Mouse (Mus musculus) spleen, adult 2 months (tissue): ENCODE data around the gene Guf1. TPM values are rescaled to one million over a fixed set of nuclear protein-coding genes. Genes with fewer than 3 reads are reported as not detected.
A peak's percentile ranks its signal among the peaks of the same experiment; 100 is the strongest.

Experiments used
- DNase-seq, 2 experiments: peaks; one replicate each; pipeline versions ENCODE4 v3.0.0 to v3.0.0-alpha.2; 2012 to 2021; ENCODE audit warnings: low spot score in 2 of 2, low read depth in 1 of 2
- H3K27ac ChIP-seq: fragments of 200-500 bp; 2 replicates; pipeline ENCODE4 v1.5.1; 2012; ENCODE audit warnings: low read length, inconsistent platforms; ENCODE audit not compliant: insufficient read depth
- H3K27me3 ChIP-seq: fragments of 200-500 bp; 2 replicates; pipeline ENCODE4 v1.6.1; 2012; ENCODE audit warnings: mild to moderate bottlenecking, moderate library complexity, low read length, inconsistent platforms; ENCODE audit not compliant: control insufficient read depth, insufficient read depth
- H3K36me3 ChIP-seq: fragments of 200-500 bp; 2 replicates; pipeline ENCODE4 v1.6.1; 2012; ENCODE audit warnings: mild to moderate bottlenecking, low read length, inconsistent platforms; ENCODE audit not compliant: control insufficient read depth, insufficient read depth
- H3K4me1 ChIP-seq: fragments of 200-500 bp; 2 replicates; pipeline ENCODE4 v1.6.1; 2011; ENCODE audit warnings: inconsistent platforms; ENCODE audit not compliant: control insufficient read depth, insufficient read depth, insufficient read length
- H3K4me3 ChIP-seq: fragments of 200-500 bp; 2 replicates; pipeline ENCODE4 v1.5.1; 2011; ENCODE audit warnings: mild to moderate bottlenecking, inconsistent platforms; ENCODE audit not compliant: insufficient read depth, insufficient read length; ENCODE audit errors: extremely low read depth
- CTCF ChIP-seq: fragments of 200-500 bp; IDR thresholded peaks from 2 replicates; pipeline ENCODE4 v1.5.1; 2011; ENCODE audit warnings: mild to moderate bottlenecking, inconsistent platforms; ENCODE audit not compliant: insufficient read depth, insufficient read length, insufficient replicate concordance; ENCODE audit errors: extremely low read depth
- POLR2A ChIP-seq: fragments of 200-500 bp; IDR thresholded peaks from 2 replicates; pipeline ENCODE4 v1.6.1; 2011; ENCODE audit warnings: low read depth, low read length, inconsistent platforms
- WGBS: fragments of 180-500 bp; shearing (Covaris S2); methylation state at CpG from one replicate; pipeline ENCODE4 v1.1.7; 2018; 5-methylcytosine and 5-hydroxymethylcytosine counted together
- polyA plus RNA-seq: library from polyadenylated mRNA; depleted of rRNA; stranded (reverse); fragments of >200 nt; gene quantifications from 2 replicates; pipeline ENCODE4 v1.2.3, GENCODE M21; 2012

Gene Guf1
- polyA plus RNA-seq, 1 experiment: 3.0 TPM

DNA sequence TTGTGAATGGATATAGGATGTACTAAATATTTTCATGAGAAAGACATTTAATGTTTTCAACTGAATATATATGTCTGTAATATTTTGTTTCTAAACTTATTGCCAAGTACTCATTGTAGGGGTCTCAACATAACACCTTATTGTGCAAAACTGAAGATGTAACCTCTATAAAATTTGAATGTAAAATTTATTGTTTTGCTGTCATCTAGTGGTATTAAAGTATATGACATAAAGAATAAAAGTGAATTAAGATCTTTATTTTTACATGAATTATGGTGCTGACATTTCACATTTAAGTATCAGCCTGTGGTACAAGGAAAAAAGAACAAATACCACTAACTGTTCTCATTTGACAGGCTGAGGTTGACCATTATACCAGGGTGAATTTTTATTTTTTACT, 32.8 kb upstream of the Guf1 start:
- Histone ChIP-seq H3K4me1 (no peaks in the 10 kb centered on the region), H3K27me3 (no peaks in the 10 kb centered on the region), H3K27ac (no peak overlapping the region), H3K4me3 (no peak overlapping the region), H3K36me3 (no peaks in the 10 kb centered on the region)
- no peak for TF ChIP-seq CTCF
- TF ChIP-seq POLR2A: no peak
- no peak for DNase-seq

DNA sequence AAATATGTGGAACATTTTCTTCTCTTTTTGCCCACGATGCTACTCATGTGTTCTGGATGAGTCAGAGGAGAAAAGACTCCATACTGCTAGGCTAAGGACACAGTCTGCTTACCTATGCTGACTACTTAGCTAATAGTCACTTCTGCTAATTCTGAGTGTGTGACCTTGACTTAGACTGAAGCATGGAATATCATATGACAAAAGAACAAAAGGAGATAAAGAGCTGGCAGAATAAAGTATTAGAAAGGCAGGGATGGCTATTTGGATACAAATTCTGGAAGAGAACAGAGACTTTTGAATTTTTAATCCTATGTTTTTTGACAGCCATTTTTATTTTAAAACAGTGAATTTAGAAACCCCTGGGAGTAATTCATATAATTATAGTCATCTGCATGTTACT, 15.0 kb upstream of the Guf1 start:
- no peak overlapping the region for H3K27ac ChIP-seq
- no peaks in the 10 kb centered on the region for H3K4me1 ChIP-seq
- TF ChIP-seq CTCF (no peak), POLR2A (no peak)
- H3K4me3 ChIP-seq: no peak overlapping the region
- DNase-seq: no peak
- 71% methylated on average over 1 of the region's 1 CpGs for WGBS
- no peaks in the 10 kb centered on the region for H3K27me3 ChIP-seq
- no peaks in the 10 kb centered on the region for H3K36me3 ChIP-seq

DNA sequence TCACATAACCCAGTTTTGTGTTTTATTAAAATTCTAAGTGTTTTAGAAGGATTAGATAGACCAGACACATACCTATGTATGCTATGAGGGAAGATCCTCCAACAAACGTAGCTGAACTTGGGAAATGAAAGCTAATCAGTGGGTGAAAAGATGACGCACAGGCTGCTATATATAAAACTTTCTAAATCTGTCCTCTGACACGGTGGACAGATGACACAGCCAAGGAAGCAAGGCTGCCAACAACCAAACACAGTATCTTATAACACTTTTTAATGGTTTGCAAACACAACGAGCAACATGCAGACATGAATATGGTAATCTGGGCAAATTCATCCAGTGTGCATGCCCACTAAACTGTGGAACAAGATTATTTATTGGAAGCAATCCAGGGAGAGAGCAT, 14.2 kb upstream of the Guf1 start, which contains the start of gene Yipf7:
TSS of gene Yipf7 (minus strand) at position 160 of the 400 bp plus-strand sequence.
- no peak for DNase-seq
- no peaks in the 10 kb centered on the region for H3K27me3 ChIP-seq
- WGBS: 76% methylated on average over 4 of the region's 4 CpGs
- H3K27ac ChIP-seq: no peak within 1 kb of the TSS
- no peaks in the 10 kb centered on the region for H3K4me1 ChIP-seq
- no peaks in the 10 kb centered on the region for H3K36me3 ChIP-seq
- H3K4me3 ChIP-seq: no peak within 1 kb of the TSS
- TF ChIP-seq POLR2A (no peak), CTCF (no peak)

DNA sequence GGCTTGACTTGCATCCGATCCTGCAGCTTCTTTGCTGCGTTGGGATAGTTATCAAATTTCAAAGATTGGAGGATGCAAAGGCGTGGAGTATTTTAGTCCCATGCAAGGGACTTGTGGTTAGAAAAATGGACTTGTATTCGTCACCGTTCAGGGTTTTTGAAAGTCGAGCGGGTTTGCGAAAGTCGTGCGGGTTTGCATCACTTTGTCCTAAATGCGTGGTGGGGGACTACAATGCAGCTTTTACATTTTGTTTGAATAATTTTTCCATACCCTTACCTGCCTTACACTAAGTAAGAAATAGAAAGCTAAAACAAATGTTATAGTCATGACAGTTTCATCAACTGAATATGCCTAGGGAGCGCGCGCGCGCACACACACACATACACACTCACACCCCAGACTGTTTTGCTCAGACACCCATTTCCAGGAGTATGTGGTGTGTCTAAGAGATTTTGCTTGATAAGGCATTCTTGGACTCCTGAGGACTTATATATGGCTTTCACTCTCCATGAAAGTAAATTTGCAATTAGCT, 747 bp downstream of the Guf1 start:
- WGBS: 13% methylated on average over 16 of the region's 16 CpGs
- Histone ChIP-seq H3K27me3 (no peaks in the 10 kb centered on the region), H3K27ac (no peak overlapping the region), H3K4me1 (no peaks in the 10 kb centered on the region; the same call in none of the 2 replicates), H3K36me3 (peaks cover 8% of the 10 kb centered on the region), H3K4me3 (peak overlapping the region; percentile 80)
- DNase-seq: no peak
- TF ChIP-seq POLR2A (no peak), CTCF (no peak)

DNA sequence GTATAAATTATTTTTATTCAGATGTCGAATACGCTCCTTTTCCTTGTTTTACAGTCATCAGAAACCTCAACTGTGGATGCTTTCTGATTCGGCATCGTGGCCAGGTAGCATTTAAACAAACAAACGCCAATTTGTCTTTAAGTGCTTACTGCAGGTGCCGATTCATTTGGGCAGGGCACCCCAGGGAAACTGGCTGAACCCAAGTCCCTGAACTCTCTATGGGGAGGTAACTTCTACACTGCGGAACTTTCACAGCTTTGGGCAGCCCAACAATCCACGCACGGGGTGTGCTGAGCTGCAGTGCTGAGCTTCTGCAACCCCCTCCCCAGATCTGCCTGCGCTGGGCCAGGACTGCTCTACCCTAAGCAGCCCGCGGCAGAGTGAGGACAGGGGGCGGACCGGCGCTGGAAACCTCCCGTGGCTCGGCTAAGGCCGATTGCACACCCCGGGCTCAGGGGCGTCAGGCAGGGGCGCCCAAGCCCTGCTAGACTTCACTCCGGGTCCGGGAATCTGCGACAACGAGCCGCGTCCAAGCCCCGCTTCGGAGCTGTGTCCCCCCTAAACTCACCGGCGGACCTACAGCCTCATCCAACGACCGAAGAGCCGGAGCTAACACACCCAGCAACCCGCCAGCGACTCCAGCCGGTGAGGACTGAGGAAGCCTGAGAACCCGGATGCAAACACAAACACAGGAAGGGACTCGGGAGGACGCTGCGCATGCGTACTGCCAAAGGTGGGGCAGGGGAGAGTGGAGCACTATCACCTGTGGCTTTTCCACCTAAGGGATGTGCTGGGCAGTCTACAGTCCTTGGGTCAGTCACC, 35.1 kb downstream of the Guf1 start, which contains the start of gene Gnpda2:
TSS of gene Gnpda2 (minus strand) at position 701 of the 822 bp plus-strand sequence.
- DNase-seq: peak; percentile 57 to 74
- Histone ChIP-seq H3K27me3 (no peaks in the 10 kb centered on the region), H3K36me3 (peaks cover 4% of the 10 kb centered on the region; the same call in 1 of the 2 replicates), H3K4me3 (peak within 1 kb of the TSS; percentile 89), H3K4me1 (0 out of 2 replicates have a peak, but pooled peaks cover 3% of the 10 kb centered on the region), H3K27ac (peak within 1 kb of the TSS; percentile 72)
- 2% methylated on average over 42 of the region's 42 CpGs for WGBS
- peak; percentile 35; the same call in 1 of the 2 replicates for TF ChIP-seq POLR2A
- TF ChIP-seq CTCF: no peak

DNA sequence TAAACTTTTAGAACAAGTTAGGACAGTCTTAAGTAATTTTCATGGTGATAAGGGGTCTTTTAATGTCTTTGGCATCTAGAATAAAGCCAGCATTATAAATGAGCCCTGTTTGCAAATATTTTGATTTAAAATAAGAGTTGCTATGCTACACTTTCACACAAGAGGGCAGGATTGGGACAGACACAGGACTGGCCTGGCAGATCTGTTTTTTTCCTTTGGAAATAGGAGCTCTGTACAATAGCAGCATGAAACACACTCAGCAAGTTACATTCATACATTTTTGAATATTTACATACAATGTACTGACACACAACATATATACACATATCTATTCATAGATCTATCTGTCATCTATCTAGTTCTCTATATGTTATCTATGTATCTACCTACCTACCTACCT, 44.3 kb downstream of the Guf1 start:
- Histone ChIP-seq H3K27ac (no peak overlapping the region), H3K4me3 (no peak overlapping the region), H3K27me3 (0 out of 2 replicates have a peak, but pooled peaks cover 1% of the 10 kb centered on the region), H3K4me1 (no peaks in the 10 kb centered on the region), H3K36me3 (no peaks in the 10 kb centered on the region)
- DNase-seq: no peak
- TF ChIP-seq POLR2A (no peak), CTCF (no peak)
